Mouse (Mus musculus) Patski (cell line): ENCODE results near the gene Nemp1. TPM values are rescaled to one million over a fixed set of nuclear protein-coding genes. Genes with fewer than 3 reads are reported as not detected.

Experiments
- ATAC-seq: fragments of 100-300 bp; one replicate; pipeline ENCODE4 v1.8.0; 2021
- CTCF ChIA-PET: fragments of 350-600 bp; sonication (Branson Sonifier 250); formaldehyde crosslinking; loops from one replicate; lab custom pipeline; 2022; ENCODE audit warnings: inconsistent platforms; lab: Charles Lee
- POLR2A ChIA-PET: fragments of 350-600 bp; sonication (Branson Sonifier 250); formaldehyde crosslinking; loops from one replicate; lab custom pipeline; 2022; ENCODE audit warnings: antibody characterized with exemption, inconsistent platforms; lab: Charles Lee
- DNase-seq: peaks from one replicate; pipeline ENCODE4 v3.0.0-alpha.2; 2011; ENCODE audit warnings: low read depth, low spot score
- H3K27me3 ChIP-seq: fragments of 371-371 bp; one replicate; pipeline ENCODE4 v1.5.1; 2021
- CTCF ChIP-seq: fragments of 100-300 bp; IDR thresholded peaks from one replicate; pipeline ENCODE4 v1.5.1; 2021
- in situ Hi-C: fragments of 300-500 bp; cut with MboI; formaldehyde crosslinking; loops from 3 replicates; pipeline ENCODE4 v1.11.1; 2018; ENCODE audit warnings: low pct_unique_long_range_greater_than_20kb, mixed read lengths
- polyA plus RNA-seq: library from polyadenylated mRNA; unstranded; gene quantifications from one replicate; pipeline ENCODE4 v1.2.3, GENCODE M21; 2021

Gene Nemp1
- polyA plus RNA-seq, 1 experiment from 2014 or later, result 8.0 TPM

DNA sequence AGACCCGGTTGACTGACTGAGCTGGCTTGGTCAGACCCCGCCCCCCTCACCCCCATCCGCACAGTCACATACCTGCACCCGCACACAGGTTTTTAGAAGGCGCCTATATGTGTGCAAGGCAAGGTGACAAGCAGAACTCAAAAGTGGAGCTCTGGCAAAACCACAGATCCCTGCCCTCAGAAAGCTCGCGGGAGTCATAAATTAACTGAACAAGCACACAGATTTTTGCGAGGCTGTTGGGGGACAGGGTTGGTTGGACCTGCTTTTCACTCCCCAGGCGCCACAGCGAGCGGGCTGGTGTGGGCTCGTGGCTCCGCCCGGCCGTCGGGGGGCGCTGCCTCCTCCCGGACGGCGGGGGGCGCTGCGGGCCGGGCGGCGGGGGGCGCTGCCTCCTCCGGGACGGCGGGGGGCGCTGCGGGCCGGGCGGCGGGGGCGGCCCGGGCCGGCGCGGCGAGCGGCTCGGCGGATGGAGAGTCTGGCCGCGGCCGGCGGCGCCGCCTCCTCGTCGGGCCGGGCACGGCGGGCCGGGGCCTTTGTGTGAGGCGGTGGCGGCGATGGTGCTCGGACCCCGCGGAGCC is 72.5 kb downstream of the Nemp1 start, which contains the start of gene Zbtb39:
TSS of gene Zbtb39 (plus strand) at position 456 of the 578 bp plus-strand sequence.
- no peak for TF ChIP-seq CTCF
- in situ Hi-C loops, result loop anchor here (5.0 to 10.0 kb wide), 3 partner anchors 52 to 266 kb away; partner anchors contain the start of genes Hsd17b6 and Stat6
- peak; percentile 83 for ATAC-seq
- ChIA-PET CTCF (interaction anchor here (0.7 to 2.6 kb wide), 5 partner anchors 12 to 197 kb away, joined by 3 to 19 read pairs (median 3); no protein-coding TSS in a partner anchor), POLR2A (interaction anchor here (0.6 kb wide), 2 partner anchors 97 to 258 kb away, joined by 3 to 14 read pairs; no protein-coding TSS in a partner anchor)
- no peaks in the 10 kb centered on the region for H3K27me3 ChIP-seq
- no peak for DNase-seq

- no peaks in the 10 kb centered on the region for H3K27me3 ChIP-seq
- TF ChIP-seq CTCF, result no peak
- POLR2A ChIA-PET, result interaction anchor here (0.6 kb wide), 1 partner anchor 257 kb away, joined by 14 read pairs; no protein-coding TSS in a partner anchor
- CTCF ChIA-PET, result interaction anchor here (1.1 to 2.6 kb wide), 3 partner anchors 13 to 198 kb away, joined by 3 to 19 read pairs (median 8); no protein-coding TSS in a partner anchor
- ATAC-seq (peak; percentile 29), DNase-seq (no peak)
- in situ Hi-C loops, result loop anchor here (5.0 to 10.0 kb wide), 4 partner anchors 52 to 265 kb away; partner anchors contain the start of genes Hsd17b6 and Stat6
These were observed 73.0 kb downstream of the Nemp1 start for GRCm38 (mm10) chr10:127739661-127740161.

DNA sequence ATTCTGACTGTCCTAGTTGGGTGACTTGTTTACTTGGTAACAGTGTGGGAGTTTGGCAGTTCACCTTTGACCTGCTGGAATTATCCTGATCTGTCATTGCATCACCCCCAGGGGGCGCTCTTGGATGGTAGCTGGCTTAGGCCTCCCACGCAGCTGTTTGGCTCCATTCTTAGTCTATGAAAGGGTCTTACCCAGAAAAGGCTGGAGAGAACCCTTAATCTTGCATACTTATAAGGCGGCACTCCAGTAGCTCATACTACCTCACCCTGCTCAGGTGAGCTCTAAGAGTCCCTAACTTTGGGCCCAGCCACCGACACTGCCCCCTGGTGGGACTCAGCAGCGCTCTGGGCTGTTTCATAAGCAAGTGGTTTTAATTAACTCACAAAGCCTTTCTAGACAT is 78.0 kb downstream of the Nemp1 start:
- ChIA-PET POLR2A (no interaction called here), CTCF (interaction anchor here (0.6 to 0.9 kb wide), 3 partner anchors 11 to 242 kb away, joined by 3 read pairs; no protein-coding TSS in a partner anchor)
- DNase-seq (no peak), ATAC-seq (peak; percentile 42)
- in situ Hi-C loops, result loop anchor here (5.0 kb wide), 1 partner anchor 193 kb away; no protein-coding TSS in a partner anchor
- TF ChIP-seq CTCF, result no peak
- H3K27me3 ChIP-seq, result no peaks in the 10 kb centered on the region

DNA sequence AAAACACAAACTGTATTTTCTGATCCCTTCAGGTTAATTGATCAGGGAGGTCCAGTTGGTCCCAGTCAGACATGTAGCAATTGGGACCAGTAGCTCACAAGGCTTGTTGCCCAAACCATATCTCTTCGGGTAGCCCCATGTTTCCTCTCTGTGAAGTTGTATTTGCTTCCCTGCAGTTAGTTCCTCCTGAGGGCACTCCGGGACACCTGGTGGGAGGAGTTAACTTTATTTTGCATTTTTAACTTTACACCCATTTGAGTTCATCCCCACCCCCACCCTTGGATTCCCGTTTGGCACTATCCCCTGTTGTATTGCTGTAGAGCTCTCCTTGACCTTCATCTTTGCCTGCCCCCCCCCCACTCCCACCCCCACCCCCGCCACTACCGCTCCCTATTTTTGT is 79.2 kb downstream of the Nemp1 start:
- H3K27me3 ChIP-seq, result no peaks in the 10 kb centered on the region
- ChIA-PET CTCF (interaction anchor here (1.0 kb wide), 1 partner anchor 22 kb away, joined by 3 read pairs; no protein-coding TSS in a partner anchor), POLR2A (interaction anchor here (0.7 kb wide), 1 partner anchor 605 kb away, joined by 9 read pairs; no protein-coding TSS in a partner anchor)
- ATAC-seq, result no peak
- in situ Hi-C loops, result no loop called here
- no peak for DNase-seq
- TF ChIP-seq CTCF, result no peak

GRCm38 (mm10) chr10:127747254-127747653 is 80.6 kb downstream of the Nemp1 start:
- ATAC-seq, result no peak
- CTCF ChIA-PET, result interaction anchor here (1.0 kb wide), 1 partner anchor 20 kb away, joined by 3 read pairs; no protein-coding TSS in a partner anchor
- in situ Hi-C loops, result no loop called here
- POLR2A ChIA-PET, result no interaction called here
- DNase-seq, result no peak
- TF ChIP-seq CTCF, result no peak
- no peaks in the 10 kb centered on the region for H3K27me3 ChIP-seq

DNA sequence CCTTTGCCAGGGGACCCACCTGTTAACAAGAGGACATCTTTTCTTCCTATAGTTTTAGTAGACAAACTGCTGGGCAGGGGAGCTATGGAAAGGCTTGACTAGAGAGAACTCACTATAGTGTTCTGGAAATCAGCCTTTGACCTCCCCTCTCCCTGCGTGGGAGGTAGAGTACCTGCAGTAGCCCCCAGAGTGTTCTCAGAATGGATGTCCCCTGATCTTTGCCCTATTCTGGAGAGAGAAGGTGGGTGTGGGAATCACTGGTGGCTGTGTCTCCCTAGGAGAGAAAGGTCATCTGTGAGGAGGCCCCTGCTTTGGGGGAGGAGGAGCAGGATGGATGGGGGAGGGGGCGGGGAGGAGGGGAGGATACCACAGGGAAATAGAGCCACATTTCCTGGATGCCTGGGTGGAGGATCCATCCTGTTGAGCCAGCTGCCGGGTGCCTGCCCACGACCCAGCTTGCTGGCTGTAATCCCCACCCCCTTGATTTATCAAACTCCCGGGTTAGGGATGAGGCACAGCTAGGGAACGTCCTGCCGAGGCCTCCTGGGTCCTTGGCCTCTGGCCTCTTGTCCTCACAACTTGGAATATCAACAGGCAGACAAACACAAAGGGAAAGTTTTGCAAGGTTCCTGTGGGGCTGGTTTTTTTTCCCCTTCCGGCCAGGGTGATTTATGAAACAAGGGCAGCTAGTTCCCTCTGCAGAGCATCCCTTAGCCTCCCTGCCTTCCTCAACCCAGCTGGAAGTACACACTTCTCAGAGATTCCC is 82.3 kb downstream of the Nemp1 start:
- no peaks in the 10 kb centered on the region for H3K27me3 ChIP-seq
- ChIA-PET CTCF (interaction anchor here (1.0 kb wide), 1 partner anchor 197 kb away, joined by 3 read pairs; no protein-coding TSS in a partner anchor), POLR2A (no interaction called here)
- ATAC-seq, result no peak
- TF ChIP-seq CTCF, result no peak
- no peak for DNase-seq
- in situ Hi-C loops, result no loop called here

DNA sequence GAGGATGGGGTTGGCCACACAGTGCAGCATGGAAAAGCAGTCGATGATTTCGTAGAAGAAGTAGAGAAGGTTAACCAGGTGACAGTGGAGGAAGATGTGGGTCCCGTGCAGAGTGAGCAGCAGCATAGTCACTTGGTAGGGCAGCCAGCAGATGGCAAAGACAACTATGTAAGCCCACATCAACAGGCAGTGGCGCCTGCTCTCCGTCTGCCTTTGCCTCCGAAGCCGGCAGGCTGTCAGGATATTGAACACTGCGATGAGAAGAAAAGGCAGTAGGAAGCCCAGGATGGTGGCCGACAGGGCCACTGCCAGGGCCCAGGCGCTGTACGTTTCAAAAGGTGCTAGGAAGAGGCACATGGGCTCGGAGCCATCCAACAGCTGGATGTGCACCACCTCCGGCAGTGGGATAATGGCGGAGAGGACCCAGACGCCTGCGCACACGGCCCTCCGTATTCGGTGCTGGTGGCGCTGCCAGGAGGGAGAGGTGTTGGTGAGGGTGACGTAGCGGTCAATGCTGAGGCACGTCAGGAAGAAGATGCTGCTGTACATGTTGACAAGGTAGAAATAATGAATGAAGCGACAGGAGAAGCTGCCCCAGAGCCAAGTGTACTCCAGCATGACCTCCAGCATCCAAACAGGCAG is 83.6 kb downstream of the Nemp1 start:
- ATAC-seq, result no peak
- TF ChIP-seq CTCF, result no peak
- ChIA-PET CTCF (no interaction called here), POLR2A (interaction anchor here (0.6 kb wide), 1 partner anchor 10 kb away, joined by 3 read pairs; no protein-coding TSS in a partner anchor)
- DNase-seq, result no peak
- no peaks in the 10 kb centered on the region for H3K27me3 ChIP-seq
- in situ Hi-C loops, result no loop called here

Other genes with a start within 250 kb of the Nemp1 start
- 0.80 TPM for gene Stac3, start 165.2 kb upstream of the Nemp1 start, polyA plus RNA-seq
- 0.18 TPM for gene Ndufa4l2, start 151.9 kb upstream of the Nemp1 start, polyA plus RNA-seq
- 144 TPM for gene Shmt2, start 144.5 kb upstream of the Nemp1 start, polyA plus RNA-seq
- gene Nxph4, start 132.3 kb upstream of the Nemp1 start, polyA plus RNA-seq, result 6.0 TPM
- 62.5 TPM for gene Lrp1, start 45.8 kb upstream of the Nemp1 start, polyA plus RNA-seq
- gene Stat6, start 23.9 kb upstream of the Nemp1 start, polyA plus RNA-seq, result 67.3 TPM
- 31.8 TPM for gene Nab2, start 1.7 kb downstream of the Nemp1 start, polyA plus RNA-seq
- 0.17 TPM for gene Myo1a, start 38.3 kb downstream of the Nemp1 start, polyA plus RNA-seq
- not detected for gene Tac2, start 57.6 kb downstream of the Nemp1 start, polyA plus RNA-seq
- 7.5 TPM for gene Zbtb39, start 72.6 kb downstream of the Nemp1 start, polyA plus RNA-seq
- gene Gpr182, start 84.8 kb downstream of the Nemp1 start, polyA plus RNA-seq, result 0.49 TPM
- 0.05 TPM for gene Rdh1, start 92.8 kb downstream of the Nemp1 start, polyA plus RNA-seq
- 0.18 TPM for gene Rdh16f1, start 92.9 kb downstream of the Nemp1 start, polyA plus RNA-seq
- not detected for gene Rdh9, start 109.5 kb downstream of the Nemp1 start, polyA plus RNA-seq
- 0.03 TPM for gene Rdh16, start 134.3 kb downstream of the Nemp1 start, polyA plus RNA-seq
- not detected for gene Rdh19, start 183.0 kb downstream of the Nemp1 start, polyA plus RNA-seq
- not detected for gene Rdh16f2, start 199.6 kb downstream of the Nemp1 start, polyA plus RNA-seq
- gene Rdh7, start 221.9 kb downstream of the Nemp1 start, polyA plus RNA-seq, result not detected
- not detected for gene Sdr9c7, start 231.6 kb downstream of the Nemp1 start, polyA plus RNA-seq